Mouse (Mus musculus) mature B cell (primary cell): Measurements from ENCODE around the gene Smad1.

Experiments
- in situ Hi-C: fragments of 300-500 bp; cut with MboI; formaldehyde crosslinking; loops from 2 replicates; pipeline ENCODE4 v1.14.3; 2019

The Smad1 gene

GRCm38 (mm10) chr8:79360302-79360701 lies 39.0 kb downstream of the Smad1 start:
- in situ Hi-C loops: no loop called here

GRCm38 (mm10) chr8:79355721-79356434 lies 43.4 kb downstream of the Smad1 start:
- in situ Hi-C loops: no loop called here

GRCm38 (mm10) chr8:79354009-79354408 lies 45.3 kb downstream of the Smad1 start:
- in situ Hi-C loops: no loop called here

- in situ Hi-C loops: no loop called here
Observed at GRCm38 (mm10) chr8:79351916-79352315, 47.4 kb downstream of the Smad1 start.

- in situ Hi-C loops: no loop called here
Observed at GRCm38 (mm10) chr8:79350805-79351204, 48.5 kb downstream of the Smad1 start.

GRCm38 (mm10) chr8:79350094-79350593 lies 49.2 kb downstream of the Smad1 start:
- in situ Hi-C loops: no loop called here

GRCm38 (mm10) chr8:79346414-79346813 lies 52.9 kb downstream of the Smad1 start:
- in situ Hi-C loops: no loop called here

GRCm38 (mm10) chr8:79345856-79346255 lies 53.5 kb downstream of the Smad1 start:
- in situ Hi-C loops: no loop called here

- in situ Hi-C loops: no loop called here
Observed at GRCm38 (mm10) chr8:79341236-79341635, 58.1 kb downstream of the Smad1 start.

GRCm38 (mm10) chr8:79339555-79339954 lies 59.8 kb downstream of the Smad1 start:
- in situ Hi-C loops: no loop called here

- in situ Hi-C loops: no loop called here
Observed at GRCm38 (mm10) chr8:79338619-79339018, 60.7 kb downstream of the Smad1 start.

GRCm38 (mm10) chr8:79332109-79332900 lies 67.0 kb downstream of the Smad1 start:
- in situ Hi-C loops: no loop called here

GRCm38 (mm10) chr8:79331571-79331970 lies 67.7 kb downstream of the Smad1 start:
- in situ Hi-C loops: no loop called here

- in situ Hi-C loops: no loop called here
Observed at GRCm38 (mm10) chr8:79331017-79331416, 68.3 kb downstream of the Smad1 start.

GRCm38 (mm10) chr8:79329735-79330134 lies 69.6 kb downstream of the Smad1 start:
- in situ Hi-C loops: no loop called here

GRCm38 (mm10) chr8:79329182-79329581 lies 70.1 kb downstream of the Smad1 start:
- in situ Hi-C loops: no loop called here

GRCm38 (mm10) chr8:79325510-79325909 lies 73.8 kb downstream of the Smad1 start:
- in situ Hi-C loops: no loop called here

- in situ Hi-C loops: loop anchor here (25.0 kb wide), 1 partner anchor 262 kb away; no protein-coding TSS in a partner anchor
Observed at GRCm38 (mm10) chr8:79324928-79325327, 74.4 kb downstream of the Smad1 start.

GRCm38 (mm10) chr8:79324036-79324435 lies 75.3 kb downstream of the Smad1 start:
- in situ Hi-C loops: loop anchor here (25.0 kb wide), 1 partner anchor 263 kb away; no protein-coding TSS in a partner anchor

GRCm38 (mm10) chr8:79323121-79323520 lies 76.2 kb downstream of the Smad1 start:
- in situ Hi-C loops: loop anchor here (25.0 kb wide), 1 partner anchor 264 kb away; no protein-coding TSS in a partner anchor

GRCm38 (mm10) chr8:79310801-79311200 lies 88.5 kb downstream of the Smad1 start:
- in situ Hi-C loops: loop anchor here (25.0 kb wide), 1 partner anchor 276 kb away; no protein-coding TSS in a partner anchor

GRCm38 (mm10) chr8:79305941-79306340 lies 93.4 kb downstream of the Smad1 start:
- in situ Hi-C loops: loop anchor here (25.0 kb wide), 1 partner anchor 281 kb away; no protein-coding TSS in a partner anchor
